Mouse (Mus musculus) kidney, embryonic 14.5 days (tissue): Measurements from ENCODE around the gene Gm20517. TPM values are rescaled to one million over a fixed set of nuclear protein-coding genes. Genes with fewer than 3 reads are reported as not detected.
"Not testable (repeated sequence)": the region's sequence is repeated elsewhere in the genome, so short reads cannot be mapped to it uniquely, and the experiment has no call there.

ENCODE experiments used
- ATAC-seq: fragments of 200-750 bp; cut with Nextera tagmentation; 2 replicates; pipeline ENCODE4 v1.8.0; 2017; ENCODE audit warnings: moderate number of reproducible peaks, mild to moderate bottlenecking, moderate TSS enrichment, moderate library complexity; ENCODE audit not compliant: low FRiP score, low TSS enrichment
- H3K27ac ChIP-seq: fragments of 300-500 bp; sonication (generic); 2 replicates; pipeline ENCODE4 v1.5.1; 2014; ENCODE audit warnings: low read depth, mild to moderate bottlenecking, low read length, moderate library complexity, mixed read lengths
- H3K27me3 ChIP-seq: fragments of 300-500 bp; sonication (generic); 2 replicates; pipeline ENCODE4 v1.6.1; 2014; ENCODE audit warnings: mild to moderate bottlenecking, low read length; ENCODE audit not compliant: control insufficient read depth, insufficient read depth
- H3K36me3 ChIP-seq: fragments of 300-500 bp; sonication (generic); 2 replicates; pipeline ENCODE4 v1.6.1; 2014; ENCODE audit warnings: low read length, mixed read lengths; ENCODE audit not compliant: control insufficient read depth, insufficient read depth
- H3K4me1 ChIP-seq: fragments of 300-500 bp; sonication (generic); 2 replicates; pipeline ENCODE4 v1.6.1; 2014; ENCODE audit warnings: low read length, mixed read lengths; ENCODE audit not compliant: control insufficient read depth, insufficient read depth
- H3K4me2 ChIP-seq: fragments of 300-500 bp; sonication (generic); replicated peaks from 2 replicates; pipeline ENCODE4 v1.6.1; 2014; ENCODE audit warnings: low read depth, mild to moderate bottlenecking, low read length
- H3K4me3 ChIP-seq: fragments of 300-500 bp; sonication (generic); 2 replicates; pipeline ENCODE4 v1.5.1; 2014; ENCODE audit warnings: mild to moderate bottlenecking, low read length
- H3K9ac ChIP-seq: fragments of 300-500 bp; sonication (generic); 2 replicates; pipeline ENCODE4 v1.6.1; 2014; ENCODE audit warnings: low read depth, mild to moderate bottlenecking, low read length, moderate library complexity
- H3K9me3 ChIP-seq: fragments of 300-500 bp; sonication (generic); 2 replicates; pipeline ENCODE4 v1.6.1; 2016; ENCODE audit warnings: low read length; ENCODE audit not compliant: control insufficient read depth
- WGBS: fragments of 180-500 bp; shearing (Covaris S2); extraction: QIAGEN DNeasy Blood & Tissue Kit; methylation state at CpG from one replicate; pipeline ENCODE4 v1.1.7; 2014; 5-methylcytosine and 5-hydroxymethylcytosine counted together
- polyA plus RNA-seq: library from polyadenylated mRNA; unstranded; fragments of >200 nt; fragmentation: Nextera tagmentation; extraction: Ambion mirVana; gene quantifications from 2 replicates; pipeline ENCODE4 v1.2.1, GENCODE M21; 2014

Gene Gm20517
- polyA plus RNA-seq, 1 experiment from 2014 or later, result 4.2 TPM

DNA sequence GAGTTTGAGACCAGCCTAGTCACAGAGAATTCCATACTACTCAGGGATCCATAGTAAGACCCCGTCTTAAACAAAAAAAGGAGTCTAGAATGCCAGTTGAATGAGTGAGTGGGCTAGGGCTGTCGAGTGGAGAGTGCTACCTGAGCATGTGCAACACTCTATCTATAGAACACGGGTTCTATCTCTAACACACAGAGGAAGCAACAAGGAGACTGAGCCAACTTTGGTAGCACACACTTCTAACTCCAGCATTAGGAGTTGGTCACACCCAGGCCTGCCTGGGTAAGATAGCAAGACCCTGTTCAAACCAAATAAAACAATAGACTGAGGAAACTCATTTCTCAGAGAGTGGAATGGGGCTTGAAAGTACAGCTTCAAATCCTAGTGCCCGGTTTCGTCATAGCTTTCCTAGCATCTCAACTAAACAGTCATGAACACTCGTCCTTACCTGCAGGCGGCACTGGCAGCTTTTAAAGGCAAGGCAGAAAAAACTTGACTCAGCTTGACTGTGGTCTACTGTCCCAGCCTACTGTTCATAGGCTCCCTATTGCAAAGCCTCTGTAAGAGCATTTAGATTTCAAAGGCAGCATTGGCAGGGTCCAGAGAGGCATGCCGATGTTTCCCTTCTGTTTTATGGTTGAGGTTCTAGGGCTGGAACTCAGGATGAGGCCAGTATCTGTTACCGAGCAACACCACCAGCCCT is 6.4 kb downstream of the Gm20517 start:
- H3K36me3 ChIP-seq, result peaks cover 42% of the 10 kb centered on the region
- no peak overlapping the region for H3K27ac ChIP-seq
- no peak overlapping the region for H3K4me2 ChIP-seq
- no peak for ATAC-seq
- no peaks in the 10 kb centered on the region for H3K9me3 ChIP-seq
- H3K27me3 ChIP-seq, result no peaks in the 10 kb centered on the region
- H3K9ac ChIP-seq, result no peak overlapping the region
- 95% methylated on average over 9 of the region's 9 CpGs for WGBS
- H3K4me1 ChIP-seq, result peaks cover 5% of the 10 kb centered on the region; the same call in 1 of the 2 replicates
- H3K4me3 ChIP-seq, result no peak overlapping the region

DNA sequence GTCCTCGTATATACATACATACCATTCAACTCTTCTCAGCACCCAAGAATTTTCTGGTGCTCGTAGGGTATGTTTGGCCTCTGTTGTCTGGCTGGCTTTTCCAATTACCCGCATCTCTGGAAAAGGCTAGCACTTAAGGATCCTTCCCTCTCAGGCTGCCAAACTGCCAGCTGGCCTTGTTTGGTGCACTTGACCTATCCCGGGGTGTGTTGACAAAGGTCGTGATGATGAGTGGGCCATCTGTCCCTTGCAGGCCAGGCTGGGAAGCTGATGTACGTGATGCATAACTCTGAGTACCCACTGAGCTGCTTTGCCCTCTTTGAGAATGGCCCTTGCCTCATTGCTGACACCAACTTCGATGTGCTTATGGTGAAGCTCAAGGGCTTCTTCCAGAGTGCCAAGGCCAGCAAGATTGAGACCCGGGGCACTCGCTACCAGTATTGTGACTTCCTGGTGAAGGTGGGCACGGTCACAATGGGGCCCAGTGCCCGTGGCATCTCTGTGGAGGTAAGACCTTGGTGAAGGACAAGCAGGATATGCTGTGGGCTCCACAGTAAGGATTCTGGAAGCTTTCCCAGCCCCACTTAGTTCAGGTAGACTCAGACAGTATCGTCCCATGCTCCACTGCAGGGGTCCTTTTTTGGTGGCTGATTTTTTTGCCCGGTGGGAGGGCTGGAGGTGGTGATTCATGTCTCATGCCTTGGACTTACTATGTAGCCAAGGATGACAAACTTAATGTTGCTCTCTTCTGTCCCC is 7.3 kb downstream of the Gm20517 start:
- Histone ChIP-seq H3K36me3 (peaks cover 52% of the 10 kb centered on the region), H3K4me1 (no peaks in the 10 kb centered on the region), H3K4me3 (no peak overlapping the region), H3K27ac (no peak overlapping the region), H3K4me2 (no peak overlapping the region), H3K9ac (no peak overlapping the region), H3K9me3 (no peaks in the 10 kb centered on the region), H3K27me3 (no peaks in the 10 kb centered on the region)
- 89% methylated on average over 13 of the region's 13 CpGs for WGBS
- ATAC-seq, result no peak

DNA sequence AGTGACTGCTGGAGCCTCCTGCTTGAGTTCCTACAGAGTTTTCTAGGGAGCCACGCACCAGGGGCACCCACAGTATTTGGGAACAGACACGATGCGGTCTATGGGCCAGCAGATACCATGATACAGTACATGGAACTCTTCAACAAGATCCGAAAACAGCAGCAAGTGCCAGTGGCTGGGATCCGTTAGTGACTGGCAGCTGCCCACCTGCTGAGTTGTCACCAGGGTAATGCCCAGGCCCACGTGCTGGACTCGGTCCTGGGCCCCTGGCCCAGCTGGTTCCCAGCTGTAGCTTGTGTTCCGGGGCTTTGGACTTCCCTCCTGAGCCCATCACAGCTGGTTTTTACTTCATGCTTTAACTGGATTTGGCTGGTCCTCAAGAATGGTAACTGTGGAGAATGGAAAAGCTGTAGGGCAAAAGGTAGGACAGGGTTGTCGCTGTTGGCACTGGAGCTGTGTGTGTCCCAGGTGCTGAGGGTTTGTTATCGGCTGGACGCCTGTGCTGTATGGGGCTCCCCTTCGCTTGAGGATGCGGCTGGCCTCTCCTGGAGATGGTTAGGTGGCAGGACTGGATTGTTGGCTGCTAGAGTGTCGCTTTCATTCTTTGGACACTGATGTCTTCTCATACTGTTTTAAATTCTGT is 11.6 kb downstream of the Gm20517 start:
- no peak overlapping the region for H3K27ac ChIP-seq
- ATAC-seq, result no peak
- H3K4me2 ChIP-seq, result no peak overlapping the region
- no peaks in the 10 kb centered on the region for H3K27me3 ChIP-seq
- H3K4me1 ChIP-seq, result peaks cover 2% of the 10 kb centered on the region; the same call in 1 of the 2 replicates
- 94% methylated on average over 14 of the region's 14 CpGs for WGBS
- H3K9me3 ChIP-seq, result no peaks in the 10 kb centered on the region
- peaks cover 57% of the 10 kb centered on the region for H3K36me3 ChIP-seq
- no peak overlapping the region for H3K4me3 ChIP-seq
- H3K9ac ChIP-seq, result no peak overlapping the region

DNA sequence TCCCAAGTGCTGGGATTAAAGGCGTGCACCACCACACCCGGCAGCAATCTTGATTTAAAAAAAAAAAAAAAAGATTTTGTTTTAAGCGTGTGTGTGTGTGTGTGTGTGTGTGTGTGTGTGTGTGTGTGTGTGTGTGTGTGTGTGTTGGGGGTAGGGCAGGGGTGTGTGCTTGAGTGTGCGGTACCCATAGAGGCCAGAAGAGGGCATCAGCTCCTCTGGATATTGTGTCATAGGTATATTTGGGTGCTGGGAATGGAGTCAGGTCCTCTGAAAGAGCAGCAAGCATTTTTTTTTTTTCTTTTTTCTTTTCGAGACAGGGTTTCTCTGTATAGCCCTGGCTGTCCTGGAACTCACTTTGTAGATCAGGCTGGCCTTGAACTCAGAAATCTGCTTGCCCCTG is 13.2 kb downstream of the Gm20517 start:
- H3K36me3 ChIP-seq, result peaks cover 48% of the 10 kb centered on the region
- H3K9ac ChIP-seq, H3K27ac ChIP-seq, H3K9me3 ChIP-seq, H3K4me2 ChIP-seq, ATAC-seq, H3K4me1 ChIP-seq, H3K4me3 ChIP-seq, H3K27me3 ChIP-seq: not testable (repeated sequence)
- 94% methylated on average over 3 of the region's 5 CpGs for WGBS

DNA sequence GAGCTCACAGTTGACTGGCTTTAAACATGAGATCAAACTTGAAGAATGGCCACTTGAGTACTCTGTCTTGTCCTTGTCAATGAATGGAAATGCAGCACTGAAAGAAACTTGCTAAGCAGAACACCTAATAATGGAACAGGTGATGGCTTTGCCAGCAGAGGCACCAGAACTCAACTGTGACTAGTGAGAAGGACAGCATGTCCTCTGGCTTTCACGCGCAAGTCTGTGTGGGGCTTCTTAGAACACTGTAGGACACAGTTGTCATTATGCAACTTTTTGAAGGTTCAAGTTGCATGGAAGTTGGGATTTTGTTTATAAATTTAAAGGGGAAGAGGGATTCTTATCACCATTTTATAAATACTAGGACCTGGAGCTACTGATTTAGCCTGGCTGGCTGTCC is 13.7 kb downstream of the Gm20517 start:
- no peak overlapping the region for H3K4me2 ChIP-seq
- no peaks in the 10 kb centered on the region for H3K9me3 ChIP-seq
- no peak for ATAC-seq
- H3K27me3 ChIP-seq, result no peaks in the 10 kb centered on the region
- H3K27ac ChIP-seq, result no peak overlapping the region
- no peak overlapping the region for H3K9ac ChIP-seq
- peaks cover 8% of the 10 kb centered on the region; the same call in 1 of the 2 replicates for H3K4me1 ChIP-seq
- no peak overlapping the region for H3K4me3 ChIP-seq
- 100% methylated on average over 2 of the region's 2 CpGs for WGBS
- H3K36me3 ChIP-seq, result peaks cover 48% of the 10 kb centered on the region

DNA sequence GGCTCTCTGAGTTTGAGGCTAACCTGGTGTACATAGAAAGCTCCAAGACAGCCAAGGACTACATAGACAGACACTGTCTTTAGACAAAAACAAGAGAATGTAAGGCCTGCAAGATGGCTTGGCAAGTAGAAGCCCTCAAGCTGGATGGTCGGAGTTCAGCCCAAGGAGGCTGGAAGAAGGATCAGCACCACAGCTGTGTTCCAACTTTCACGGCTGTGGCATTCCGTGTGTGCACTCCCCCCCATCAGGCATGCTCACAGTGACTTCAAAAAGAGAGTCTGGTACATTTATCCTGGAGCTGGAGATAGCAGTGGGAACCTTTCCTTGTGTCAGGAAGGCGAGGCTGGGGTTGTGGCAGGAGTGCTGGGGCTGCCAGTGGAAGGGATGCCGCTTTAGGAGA is 14.6 kb downstream of the Gm20517 start:
- 92% methylated on average over 5 of the region's 5 CpGs for WGBS
- ATAC-seq, result no peak
- H3K9me3 ChIP-seq, result no peaks in the 10 kb centered on the region
- no peak overlapping the region for H3K9ac ChIP-seq
- H3K27me3 ChIP-seq, result no peaks in the 10 kb centered on the region
- no peak overlapping the region for H3K27ac ChIP-seq
- peaks cover 18% of the 10 kb centered on the region for H3K4me1 ChIP-seq
- H3K4me3 ChIP-seq, result no peak overlapping the region
- peaks cover 46% of the 10 kb centered on the region for H3K36me3 ChIP-seq
- H3K4me2 ChIP-seq, result no peak overlapping the region

DNA sequence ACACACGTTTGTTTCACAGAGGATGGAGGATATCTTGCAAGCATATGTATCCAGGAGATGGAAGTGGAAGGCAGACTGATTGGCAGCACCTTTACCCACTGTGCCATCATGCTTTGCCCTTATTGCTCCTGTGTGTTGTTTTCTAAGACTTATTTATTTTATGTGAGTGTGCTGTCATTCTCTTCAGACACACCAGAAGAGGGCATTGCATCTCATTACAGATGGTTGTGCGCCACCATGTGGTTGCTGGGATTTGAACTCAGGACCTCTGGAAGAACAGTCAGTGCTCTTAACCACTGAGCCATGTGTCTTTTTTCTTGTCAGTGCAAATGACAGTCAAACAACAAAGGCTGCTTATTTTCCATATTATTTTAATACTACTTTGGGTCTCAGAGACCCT is 16.4 kb downstream of the Gm20517 start:
- Histone ChIP-seq H3K4me2 (no peak overlapping the region), H3K9me3 (no peaks in the 10 kb centered on the region), H3K27me3 (no peaks in the 10 kb centered on the region), H3K27ac (no peak overlapping the region), H3K4me1 (peaks cover 24% of the 10 kb centered on the region), H3K9ac (no peak overlapping the region), H3K36me3 (peaks cover 31% of the 10 kb centered on the region), H3K4me3 (no peak overlapping the region; the same call in 1 of the 2 replicates)
- WGBS, result 94% methylated on average over 2 of the region's 2 CpGs
- ATAC-seq, result no peak

DNA sequence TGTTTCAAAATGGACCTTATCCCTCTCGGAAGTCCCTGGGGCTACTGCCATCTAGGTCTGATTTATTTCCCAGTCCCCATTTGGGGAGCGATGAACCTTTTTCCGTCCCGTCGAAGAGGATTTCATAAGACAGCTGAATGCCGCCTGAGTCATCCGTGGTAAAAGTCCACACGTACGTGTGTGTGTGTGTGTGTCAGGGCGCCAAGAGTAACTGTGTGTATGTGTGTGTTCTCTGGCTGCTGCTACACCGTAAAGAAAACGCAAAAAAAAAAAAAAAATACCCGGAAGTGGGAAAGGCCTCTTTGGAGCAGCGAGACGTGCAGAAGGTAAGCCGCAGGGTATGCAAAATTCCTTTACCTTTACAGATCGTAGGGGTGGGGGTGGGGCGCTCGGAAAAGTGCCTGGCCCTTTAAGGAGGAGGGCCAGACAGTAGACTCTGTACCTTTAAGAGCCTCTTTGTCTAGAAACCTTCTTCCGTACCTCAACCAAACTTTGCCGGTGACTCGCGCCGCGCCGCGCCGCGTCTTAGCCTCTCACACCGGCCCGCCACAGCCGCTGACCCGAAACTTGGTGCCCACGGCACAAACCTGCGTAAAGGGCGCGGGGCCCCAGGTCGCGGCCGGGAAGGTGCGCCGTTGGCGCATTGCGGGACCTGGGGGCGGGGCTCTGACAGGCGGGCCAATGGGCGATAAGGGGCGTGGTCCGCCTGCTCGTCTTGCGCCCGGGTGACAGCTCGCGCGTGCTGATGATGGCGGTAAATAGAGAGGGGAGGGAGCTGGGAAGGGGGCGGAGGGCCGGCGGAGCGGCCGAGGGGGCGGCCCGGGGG is 17.7 kb downstream of the Gm20517 start:
- under 1% methylated on average over 58 of the region's 63 CpGs for WGBS
- ATAC-seq, result peak; percentile 93
- peak overlapping the region; percentile 94 for H3K4me2 ChIP-seq

More for the DNA sequence above, 17.7 kb downstream of the Gm20517 start:
- H3K27me3 ChIP-seq, result no peaks in the 10 kb centered on the region
- H3K36me3 ChIP-seq, result peaks cover 19% of the 10 kb centered on the region
- no peaks in the 10 kb centered on the region for H3K9me3 ChIP-seq
- peak overlapping the region; percentile 85 for H3K27ac ChIP-seq
- peak overlapping the region; percentile 54 for H3K9ac ChIP-seq
- H3K4me3 ChIP-seq, result peak overlapping the region; percentile 73
- peaks cover 24% of the 10 kb centered on the region for H3K4me1 ChIP-seq
